Mouse (Mus musculus): Measurements from ENCODE around the gene Ethe1.

Ethe1 gene

GRCm38 (mm10) chr7:24577811-24578210 is 9.5 kb upstream of the Ethe1 start:
- no peak for DNase-seq (ENCODE audit: low read depth)

- DNase-seq (ENCODE audit: low read depth) = no peak
Measured at GRCm38 (mm10) chr7:24584876-24585275, 2.5 kb upstream of the Ethe1 start.

- DNase-seq (ENCODE audit: low read depth) = no peak
Measured at GRCm38 (mm10) chr7:24585995-24586394, 1.3 kb upstream of the Ethe1 start.

- DNase-seq (ENCODE audit: low read depth) = no peak
Measured at GRCm38 (mm10) chr7:24586828-24587227, 515 bp upstream of the Ethe1 start.

GRCm38 (mm10) chr7:24588336-24588735 is 993 bp downstream of the Ethe1 start:
- no peak for DNase-seq (ENCODE audit: low read depth)

GRCm38 (mm10) chr7:24591735-24592134 is 4.4 kb downstream of the Ethe1 start:
- DNase-seq (ENCODE audit: low read depth) = no peak

- DNase-seq (ENCODE audit: low read depth) = no peak
Measured at GRCm38 (mm10) chr7:24592163-24592562, 4.8 kb downstream of the Ethe1 start.

- no peak for DNase-seq (ENCODE audit: low read depth)
Measured at GRCm38 (mm10) chr7:24592781-24593180, 5.4 kb downstream of the Ethe1 start.

GRCm38 (mm10) chr7:24593621-24594308 is 6.4 kb downstream of the Ethe1 start:
- peak; percentile 23 for DNase-seq (ENCODE audit: low read depth)

- DNase-seq (ENCODE audit: low read depth) = no peak
Measured at GRCm38 (mm10) chr7:24594309-24594803, 7.0 kb downstream of the Ethe1 start.

- DNase-seq (ENCODE audit: low read depth) = no peak
Measured at GRCm38 (mm10) chr7:24595464-24595863, 8.1 kb downstream of the Ethe1 start.

- no peak for DNase-seq (ENCODE audit: low read depth)
Measured at GRCm38 (mm10) chr7:24598121-24598520, 10.8 kb downstream of the Ethe1 start.

- DNase-seq (ENCODE audit: low read depth) = peak; percentile 23
Measured at GRCm38 (mm10) chr7:24599211-24600067, 12.1 kb downstream of the Ethe1 start.

- DNase-seq (ENCODE audit: low read depth) = peak; percentile 73
Measured at GRCm38 (mm10) chr7:24600941-24601597, 13.7 kb downstream of the Ethe1 start.

- peak; percentile 71 for DNase-seq (ENCODE audit: low read depth)
Measured at GRCm38 (mm10) chr7:24605561-24605960, 18.2 kb downstream of the Ethe1 start.

- no peak for DNase-seq (ENCODE audit: low read depth)
Measured at GRCm38 (mm10) chr7:24606046-24606445, 18.7 kb downstream of the Ethe1 start.

GRCm38 (mm10) chr7:24608017-24608416 is 20.7 kb downstream of the Ethe1 start:
- peak; percentile 17 for DNase-seq (ENCODE audit: low read depth)

- DNase-seq (ENCODE audit: low read depth) = no peak
Measured at GRCm38 (mm10) chr7:24608561-24608960, 21.2 kb downstream of the Ethe1 start.

GRCm38 (mm10) chr7:24610144-24610878 is 23.0 kb downstream of the Ethe1 start, which contains the start of gene Phldb3:
Phldb3 (plus strand) TSS chr7:24610763.
- DNase-seq (ENCODE audit: low read depth) = no peak

- peak; percentile 26 for DNase-seq (ENCODE audit: low read depth)
Measured at GRCm38 (mm10) chr7:24610879-24611494, 23.6 kb downstream of the Ethe1 start.

GRCm38 (mm10) chr7:24611709-24612108 is 24.4 kb downstream of the Ethe1 start:
- no peak for DNase-seq (ENCODE audit: low read depth)

Data from fibroblast of lung, adult 2 months (primary cell).